Comparison of ENCODE assay signal across 9 mouse cellular contexts in the genomic region with DNA sequence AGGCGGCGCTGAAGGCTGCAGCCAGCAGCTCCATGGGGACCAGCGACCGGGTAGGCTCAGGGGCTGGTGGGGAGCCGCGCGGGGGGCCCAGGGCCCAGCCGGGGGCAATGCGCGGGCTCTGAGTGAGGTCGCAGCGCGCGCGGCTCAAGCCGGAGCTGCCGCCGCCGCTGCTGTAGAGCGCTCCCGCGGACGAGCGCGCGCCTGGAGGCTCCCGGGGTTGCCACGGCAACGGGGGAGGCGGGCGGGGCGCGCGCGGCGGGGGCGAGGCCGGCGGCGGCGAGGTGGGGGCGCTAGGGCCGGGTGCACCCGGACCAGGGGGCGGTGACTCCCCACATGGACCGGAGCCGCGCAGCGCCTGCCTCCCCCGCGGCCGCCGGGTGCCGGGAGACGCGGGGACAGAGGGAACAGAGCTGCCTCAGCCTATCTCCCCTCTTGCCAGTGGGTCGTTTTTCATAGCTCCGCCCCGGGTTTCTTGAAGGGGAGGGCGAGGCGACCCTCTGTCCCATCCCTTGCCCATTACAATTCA. TPM values are rescaled to one million over a fixed set of nuclear protein-coding genes. Genes with fewer than 3 reads are reported as not detected.
DNase-seq lines count a peak whose midpoint lies in the region; ATAC-seq and TF ChIP-seq lines count a peak whose summit lies in the region.
"Had no signal": no experiment of that assay in that cellular context is flagged by ENCODE, and none has a peak within 500 bp of the region (broad histone marks: within the 10 kb centered on the region; RNA-seq: fewer than 3 reads in every experiment).

No protein-coding gene starts in this region.

- TF ChIP-seq CTCF in midbrain, postnatal 0 days (IDR thresholded peaks at IDR 0.05), result no peak

- ATAC-seq in cerebellum, adult (ENCODE audit: insufficient number of reproducible peaks, low FRiP score, low TSS enrichment), result peak; percentile 56
- peak; percentile 89 for ATAC-seq in midbrain, postnatal 0 days (ENCODE audit: low FRiP score)

- under 1% methylated on average over 59 of the region's 61 CpGs for WGBS in hindbrain, embryonic 10.5 days
- WGBS in midbrain, postnatal 0 days, result under 1% methylated on average over 32 of the region's 61 CpGs

- no peaks in the 10 kb centered on the region for H3K9me3 ChIP-seq in hindbrain, embryonic 10.5 days
- no peaks in the 10 kb centered on the region for H3K9me3 ChIP-seq in midbrain, postnatal 0 days (ENCODE audit: low read length)

- no peak for DNase-seq in cerebellum, adult 9-10 months
- DNase-seq in NIH3T3 (ENCODE audit: low read depth), result peak; percentile 42
- peak; percentile 53 for DNase-seq in embryo, embryonic 9.5 days (ENCODE audit: extremely low spot score)
- peak; percentile 58 for DNase-seq in hindbrain, embryonic 10.5 days (ENCODE audit: low spot score)
- DNase-seq in left cerebral cortex, postnatal 4 days, result peak; percentile 64
- peak; percentile 75 for DNase-seq in midbrain, postnatal 0 days (ENCODE audit: low spot score)
- peak; percentile 76 for DNase-seq in testis, postnatal 10 days (ENCODE audit: low spot score)

- peaks cover 57% of the 10 kb centered on the region for H3K27me3 ChIP-seq in hindbrain, embryonic 10.5 days (ENCODE audit: insufficient read depth, poor library complexity, severe bottlenecking)
- no peaks in the 10 kb centered on the region for H3K27me3 ChIP-seq in midbrain, postnatal 0 days (ENCODE audit: insufficient read depth, low read length)

- H3K36me3 ChIP-seq in hindbrain, embryonic 10.5 days, result no peaks in the 10 kb centered on the region
- H3K36me3 ChIP-seq in midbrain, postnatal 0 days (ENCODE audit: insufficient read depth, low read length), result no peaks in the 10 kb centered on the region

- intact Hi-C loops in left cerebral cortex, postnatal 4 days (cut with DNase I), result no loop called here

- peaks cover 17% of the 10 kb centered on the region for H3K4me1 ChIP-seq in hindbrain, embryonic 10.5 days (replicated peaks)
- H3K4me1 ChIP-seq in midbrain, postnatal 0 days (ENCODE audit: insufficient read depth, low read length), result peaks cover 3% of the 10 kb centered on the region; the same call in 1 of the 2 replicates

- peak overlapping the region; percentile 84 for H3K27ac ChIP-seq in hindbrain, embryonic 10.5 days
- no peak overlapping the region for H3K27ac ChIP-seq in midbrain, postnatal 0 days (ENCODE audit: low read depth, low read length)

- peak overlapping the region; percentile 79 for H3K9ac ChIP-seq in midbrain, postnatal 0 days (replicated peaks; ENCODE audit: low read length, poor library complexity, severe bottlenecking)

- H3K4me2 ChIP-seq in midbrain, postnatal 0 days (ENCODE audit: low read depth, low read length, poor library complexity, severe bottlenecking), result peak overlapping the region; percentile 94

- H3K4me3 ChIP-seq in hindbrain, embryonic 10.5 days, result peak overlapping the region; percentile 84
- H3K4me3 ChIP-seq in midbrain, postnatal 0 days (ENCODE audit: low read depth, low read length), result peak overlapping the region; percentile 79

RNA-seq across cellular contexts. Expression of a gene that starts 0.5 kb away (rescaled TPM):
- polyA plus RNA-seq in hindbrain, embryonic 10.5 days (2016; fragmentation: Nextera tagmentation; extraction: Ambion mirVana), result not detected in 2 replicates
- total RNA-seq in left cerebral cortex, postnatal 4 days (2021), result under 1 TPM; 0.70 to 0.95 TPM
- 1.1 and 1.3 TPM in 2 replicates for total RNA-seq in midbrain, postnatal 0 days (2014; rRNA removed)
- polyA plus RNA-seq in midbrain, postnatal 0 days (2015; fragmentation: Nextera tagmentation; extraction: Ambion mirVana), result 1.1 and 2.0 TPM in 2 replicates
- total RNA-seq: hematopoietic stem cell, adult 5-6 weeks had no signal

RNA-seq across cellular contexts. Expression of a gene that starts 40.2 kb away (rescaled TPM):
- polyA plus RNA-seq in hindbrain, embryonic 10.5 days (2016; fragmentation: Nextera tagmentation; extraction: Ambion mirVana), result not detected in 2 replicates
- not detected for total RNA-seq in left cerebral cortex, postnatal 4 days (2021)
- total RNA-seq in midbrain, postnatal 0 days (2014; rRNA removed), result not detected in 2 replicates
- polyA plus RNA-seq in midbrain, postnatal 0 days (2015; fragmentation: Nextera tagmentation; extraction: Ambion mirVana), result 2.9 and 3.6 TPM in 2 replicates
- total RNA-seq: hematopoietic stem cell, adult 5-6 weeks had no signal
